Mouse (Mus musculus): ENCODE data around the gene Gm7929. TPM values are rescaled to one million over a fixed set of nuclear protein-coding genes. Genes with fewer than 3 reads are reported as not detected.

Gm7929 gene
- total RNA-seq (2023): not detected

DNA sequence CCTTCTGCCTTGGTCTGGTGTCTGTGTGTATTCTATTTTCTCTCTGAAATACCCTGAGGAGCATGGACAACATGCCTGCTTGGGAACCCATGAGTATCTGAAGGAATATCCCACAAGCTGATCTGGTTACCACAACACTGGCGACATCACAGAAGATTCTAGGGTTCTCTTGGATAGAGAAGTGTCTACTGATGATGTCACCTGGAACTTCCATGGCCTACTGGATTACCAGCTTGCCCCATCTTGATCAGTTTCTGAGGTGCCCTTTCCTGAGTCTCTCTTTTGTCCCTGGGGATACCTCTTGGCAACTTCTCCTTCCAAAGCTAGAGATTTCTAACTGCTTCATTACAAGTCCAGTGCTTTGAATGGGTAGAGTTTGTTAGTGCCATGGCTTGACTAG, at the start of gene Gm7929:
Gene Gm7929 (minus strand): TSS at position 101 of the 400 bp plus-strand sequence.

DNA sequence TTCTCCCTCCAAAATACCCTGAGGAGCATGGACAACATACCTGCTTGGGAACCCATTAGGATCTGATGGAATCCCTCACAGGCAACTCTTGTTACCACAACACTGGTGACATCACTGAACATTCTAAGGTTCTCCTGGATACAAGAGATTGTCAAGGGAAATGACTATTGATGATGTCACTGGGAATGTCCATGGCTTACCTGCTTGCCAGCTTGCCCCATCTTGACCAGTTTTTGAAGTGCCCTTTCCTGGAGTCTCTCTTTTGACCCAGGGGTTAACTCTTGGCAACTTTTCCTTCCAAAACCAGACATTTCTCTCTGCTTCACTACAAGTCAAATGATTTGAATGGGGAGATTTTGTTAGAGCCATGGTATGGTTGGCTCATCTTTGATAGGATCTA, 21.9 kb upstream of the Gm7929 start, which contains the start of gene Gm47189:
Gene Gm47189 (minus strand): TSS at position 101 of the 400 bp plus-strand sequence.

DNA sequence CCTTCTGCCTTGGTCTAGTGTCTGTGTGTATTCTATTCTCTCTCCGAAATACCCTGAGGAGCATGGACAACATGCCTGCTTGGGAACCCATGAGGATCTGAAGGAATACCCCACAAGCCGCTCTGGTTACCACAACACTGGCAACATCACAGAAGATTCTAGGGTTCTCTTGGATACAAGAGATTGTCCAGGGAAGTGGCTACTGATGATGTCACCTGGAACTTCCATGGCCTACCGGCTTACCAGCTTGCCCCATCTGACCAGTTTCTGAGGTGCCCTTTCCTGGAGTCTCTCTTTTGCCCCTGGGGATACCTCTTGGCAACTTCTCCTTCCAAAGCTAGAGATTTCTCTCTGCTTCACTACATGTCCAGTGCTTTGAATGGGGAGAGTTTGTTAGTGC, 48.6 kb downstream of the Gm7929 start, which contains the start of gene Gm8068:
Gene Gm8068 (minus strand): TSS at position 101 of the 400 bp plus-strand sequence.

Other genes starting within 250 kb of the Gm7929 start
- not detected for gene Gm7970, start 195.0 kb downstream of the Gm7929 start, total RNA-seq (2023)
- not detected for gene 1700049E17Rik2, start 177.4 kb downstream of the Gm7929 start, total RNA-seq (2023)
- not detected for gene Gm3072, start 126.0 kb downstream of the Gm7929 start, total RNA-seq (2023)
- not detected for gene Gm3676, start 104.1 kb downstream of the Gm7929 start, total RNA-seq (2023)
- not detected for gene Gm8068, start 48.7 kb downstream of the Gm7929 start, total RNA-seq (2023)
- not detected for gene Gm47189, start 21.8 kb upstream of the Gm7929 start, total RNA-seq (2023)
- not detected for gene Gm7980, start 156.7 kb upstream of the Gm7929 start, total RNA-seq (2023)
- gene 1700049E17Rik1, start 174.3 kb upstream of the Gm7929 start, total RNA-seq (2023): not detected
- not detected for gene 1700024B05Rik, start 193.4 kb upstream of the Gm7929 start, total RNA-seq (2023)
- gene Gm6401, start 217.3 kb upstream of the Gm7929 start, total RNA-seq (2023): not detected
- gene Gm3543, start 232.7 kb upstream of the Gm7929 start, total RNA-seq (2023): not detected